Mouse (Mus musculus) G1E (cell line): ENCODE data around the gene Kcnj3.

Experiments
- CTCF ChIP-seq: IDR thresholded peaks from 2 replicates; pipeline ENCODE4 v1.5.1; 2012; ENCODE audit warnings: low read depth, low read length, inconsistent platforms, mixed read lengths
- GATA1 ChIP-seq: IDR thresholded peaks from 2 replicates; pipeline ENCODE4 v1.6.1; 2012; ENCODE audit warnings: borderline replicate concordance, low read length, inconsistent platforms, mixed read lengths
- POLR2AphosphoS5 ChIP-seq: IDR thresholded peaks from 2 replicates; pipeline ENCODE4 v1.6.1; 2012; ENCODE audit warnings: low read depth, low read length, inconsistent platforms; ENCODE audit not compliant: insufficient replicate concordance
- TAL1 ChIP-seq: conservative IDR thresholded peaks from 2 replicates; pipeline ENCODE4 v1.6.1; 2012; ENCODE audit warnings: low read depth, low read length, inconsistent platforms, mixed read lengths

DNA sequence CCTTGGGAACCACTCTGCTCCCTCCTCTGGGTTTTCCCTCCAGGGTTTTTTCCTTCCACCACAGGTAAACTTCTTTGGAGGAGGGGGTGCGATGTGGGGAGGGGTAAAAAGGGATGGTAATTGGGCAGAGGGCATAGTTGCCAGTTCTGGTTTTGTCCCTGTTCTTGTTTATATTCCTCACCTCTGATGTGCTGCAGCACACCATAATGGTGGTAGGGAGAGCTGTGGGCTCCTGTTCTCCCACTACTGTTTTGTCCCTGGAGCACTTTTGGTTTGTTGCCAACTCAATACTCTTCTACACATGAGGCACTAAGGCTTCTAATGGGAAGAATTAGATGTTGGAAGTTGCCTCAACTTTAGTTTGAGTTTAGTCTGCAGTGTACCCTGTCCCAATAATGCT lies 2.2 kb downstream of the Kcnj3 start:
- TF ChIP-seq CTCF (no peak), GATA1 (no peak), TAL1 (no peak), POLR2AphosphoS5 (no peak)
